31 mouse cellular contexts compared by ENCODE assay signal in genomic region chr3:127862479-127862878, GRCm38 (mm10). TPM values are rescaled to one million over a fixed set of nuclear protein-coding genes. Genes with fewer than 3 reads are reported as not detected.
DNase-seq lines count a peak whose midpoint lies in the region; ATAC-seq and TF ChIP-seq lines count a peak whose summit lies in the region.
"Had no signal": no experiment of that assay in that cellular context is flagged by ENCODE, and none has a peak within 500 bp of the region (broad histone marks: within the 10 kb centered on the region; RNA-seq: fewer than 3 reads in every experiment).

No protein-coding gene starts in this region.

- H3K9me3 ChIP-seq in stomach, postnatal 0 days (ENCODE audit: control insufficient read depth, low read length): no peaks in the 10 kb centered on the region
- no peaks in the 10 kb centered on the region for H3K9me3 ChIP-seq in forebrain, embryonic 16.5 days (ENCODE audit: control insufficient read depth, low read length)
- H3K9me3 ChIP-seq: forebrain, embryonic 13.5 days; heart, embryonic 12.5 days; limb, embryonic 10.5 days; limb, embryonic 15.5 days; liver, embryonic 13.5 days; midbrain, embryonic 10.5 days; midbrain, embryonic 15.5 days; neural tube, embryonic 15.5 days had no signal

- peak; percentile 80 for ATAC-seq in granulocyte monocyte progenitor cell, adult 5-6 weeks (replicated peaks; ENCODE audit: poor library complexity, severe bottlenecking)
- ATAC-seq in stomach, postnatal 0 days (ENCODE audit: low FRiP score, low TSS enrichment): no peak
- no peak for ATAC-seq in forebrain, embryonic 16.5 days
- ATAC-seq: activated CD4-positive, CD25-positive, alpha-beta regulatory T cell, adult 4 months; forebrain, embryonic 13.5 days; hindbrain, postnatal 0 days; midbrain, embryonic 15.5 days had no signal

- H3K27ac ChIP-seq in kidney, adult 2 months (ENCODE audit: insufficient read depth, low read depth, low read length): peak overlapping the region; percentile 28; the same call in 1 of the 2 replicates
- peak overlapping the region; percentile 24; the same call in 1 of the 2 replicates for H3K27ac ChIP-seq in stomach, postnatal 0 days (replicated peaks)
- no peak overlapping the region for H3K27ac ChIP-seq in forebrain, embryonic 16.5 days (ENCODE audit: low read length)
- H3K27ac ChIP-seq: forebrain, embryonic 13.5 days; hindbrain, embryonic 12.5 days; hindbrain, postnatal 0 days; limb, embryonic 10.5 days; limb, embryonic 15.5 days; liver, embryonic 13.5 days; macrophage; midbrain, embryonic 10.5 days; midbrain, embryonic 15.5 days; neural tube, embryonic 15.5 days had no signal

- TF ChIP-seq EP300 in stomach, postnatal 0 days (optimal IDR thresholded peaks at IDR 0.05): no peak

- H3K9ac ChIP-seq in stomach, postnatal 0 days (ENCODE audit: low read length): no peak overlapping the region
- no peak overlapping the region for H3K9ac ChIP-seq in forebrain, embryonic 16.5 days (replicated peaks; ENCODE audit: low read depth, low read length)
- H3K9ac ChIP-seq: forebrain, embryonic 13.5 days; heart, embryonic 12.5 days; hindbrain, embryonic 12.5 days; limb, embryonic 15.5 days; liver, embryonic 13.5 days; midbrain, embryonic 15.5 days; neural tube, embryonic 15.5 days had no signal

- intact Hi-C loops in left cerebral cortex, postnatal 14 days (cut with DNase I): no loop called here

- no peak for TF ChIP-seq POLR2A in kidney, adult 2 months (IDR thresholded peaks at IDR 0.05; ENCODE audit: low read depth, low read length)

- no peak overlapping the region for H3K4me3 ChIP-seq in kidney, adult 2 months (ENCODE audit: insufficient read depth, low read depth, low read length)
- no peak overlapping the region for H3K4me3 ChIP-seq in stomach, postnatal 0 days (ENCODE audit: low read depth, low read length)
- no peak overlapping the region for H3K4me3 ChIP-seq in forebrain, embryonic 16.5 days (replicated peaks; ENCODE audit: low read length)
- H3K4me3 ChIP-seq: forebrain, embryonic 13.5 days; heart, embryonic 12.5 days; hindbrain, embryonic 12.5 days; limb, embryonic 10.5 days; limb, embryonic 15.5 days; liver, embryonic 13.5 days; midbrain, embryonic 10.5 days; midbrain, embryonic 15.5 days; neural tube, embryonic 15.5 days had no signal

- no peak for DNase-seq in kidney, adult 2 months
- no peak for DNase-seq in kidney, postnatal 14 days
- peak; percentile 34 for DNase-seq in 416B (ENCODE audit: low read depth)
- DNase-seq in stomach, postnatal 0 days (ENCODE audit: low spot score): no peak
- no peak for DNase-seq in cerebellum, adult 8-10 months
- no peak for DNase-seq in left cerebral cortex, postnatal 14 days (ENCODE audit: low spot score in 2 of 2)
- DNase-seq: adrenal gland, adult 2 months; adrenal gland, postnatal 36 days; cerebellum, adult 2 months; cerebellum, postnatal 25 days; gastrocnemius, postnatal 25 days; heart, adult 18-20 months; heart, postnatal 10 days; layer of hippocampus, postnatal 36 days; liver, embryonic 13.5 days; lung, adult 18-20 months; lung, postnatal 10 days; spleen, adult 18-20 months had no signal

- 73% methylated on average over 4 of the region's 4 CpGs for WGBS in kidney, adult 2 months
- WGBS in stomach, postnatal 0 days: 52% methylated on average over 4 of the region's 4 CpGs
- WGBS in forebrain, embryonic 16.5 days: 72% methylated on average over 4 of the region's 4 CpGs

- H3K4me1 ChIP-seq in kidney, adult 2 months (ENCODE audit: control insufficient read depth, insufficient read depth, low read length): no peaks in the 10 kb centered on the region
- H3K4me1 ChIP-seq in stomach, postnatal 0 days (replicated peaks; ENCODE audit: control insufficient read depth, insufficient read depth): no peaks in the 10 kb centered on the region
- H3K4me1 ChIP-seq in forebrain, embryonic 16.5 days (replicated peaks; ENCODE audit: control insufficient read depth, insufficient read depth, low read length): no peaks in the 10 kb centered on the region
- H3K4me1 ChIP-seq: hindbrain, embryonic 12.5 days; limb, embryonic 10.5 days; midbrain, embryonic 15.5 days; neural tube, embryonic 15.5 days had no signal

- H3K27me3 ChIP-seq in kidney, adult 2 months (replicated peaks; ENCODE audit: control insufficient read depth, insufficient read depth, low read length): no peaks in the 10 kb centered on the region
- no peaks in the 10 kb centered on the region for H3K27me3 ChIP-seq in stomach, postnatal 0 days (ENCODE audit: control insufficient read depth, insufficient read depth, low read length)
- H3K27me3 ChIP-seq in forebrain, embryonic 16.5 days (replicated peaks; ENCODE audit: control insufficient read depth, insufficient read depth, low read length): 0 out of 2 replicates have a peak, but pooled peaks cover 2% of the 10 kb centered on the region
- H3K27me3 ChIP-seq: forebrain, embryonic 13.5 days; heart, embryonic 12.5 days; hindbrain, embryonic 12.5 days; limb, embryonic 15.5 days; liver, embryonic 13.5 days; midbrain, embryonic 15.5 days; neural tube, embryonic 15.5 days had no signal

- H3K4me2 ChIP-seq in stomach, postnatal 0 days (replicated peaks; ENCODE audit: low read depth): no peak overlapping the region
- H3K4me2 ChIP-seq in forebrain, embryonic 16.5 days (ENCODE audit: low read length): no peak overlapping the region
- H3K4me2 ChIP-seq: forebrain, embryonic 13.5 days; heart, embryonic 12.5 days; hindbrain, embryonic 12.5 days; limb, embryonic 15.5 days; liver, embryonic 13.5 days; midbrain, embryonic 15.5 days; neural tube, embryonic 15.5 days had no signal

- TF ChIP-seq CTCF in kidney, adult 2 months (conservative IDR thresholded peaks at IDR 0.05; ENCODE audit: insufficient read depth, insufficient read length, low read depth, low read length): no peak
- no peak for TF ChIP-seq CTCF in stomach, postnatal 0 days (IDR thresholded peaks at IDR 0.05; ENCODE audit: low read depth)

- H3K36me3 ChIP-seq in kidney, adult 2 months (ENCODE audit: control insufficient read depth, insufficient read depth, low read length): no peaks in the 10 kb centered on the region
- no peaks in the 10 kb centered on the region for H3K36me3 ChIP-seq in stomach, postnatal 0 days (ENCODE audit: control insufficient read depth, insufficient read depth, low read length)
- H3K36me3 ChIP-seq in forebrain, embryonic 16.5 days (ENCODE audit: control insufficient read depth, insufficient read depth): no peaks in the 10 kb centered on the region
- H3K36me3 ChIP-seq: heart, embryonic 12.5 days; hindbrain, embryonic 12.5 days; limb, embryonic 10.5 days; limb, embryonic 15.5 days; midbrain, embryonic 10.5 days; midbrain, embryonic 15.5 days; neural tube, embryonic 15.5 days had no signal

RNA-seq across cellular contexts. Expression of gene Ap1ar, which starts 25.2 kb away (rescaled TPM):
- polyA plus RNA-seq in kidney, adult 2 months (2012; rRNA removed): 36.7 and 37.1 TPM in 2 replicates
- total RNA-seq in granulocyte monocyte progenitor cell, adult 5-6 weeks (2014; fragmentation: Nextera tagmentation): 56.0 and 88.6 TPM in 2 replicates
- total RNA-seq in granulocyte monocyte progenitor cell, adult 5-6 weeks (2017): 57.4 and 59.7 TPM in 2 replicates
- 32.2 and 39.0 TPM in 2 replicates for polyA plus RNA-seq in stomach, postnatal 0 days (2015; fragmentation: Nextera tagmentation; extraction: Ambion mirVana)
- polyA plus RNA-seq in forebrain, embryonic 16.5 days (2015; fragmentation: Nextera tagmentation; extraction: Ambion mirVana): 83.0 and 83.1 TPM in 2 replicates
- total RNA-seq in left cerebral cortex, postnatal 14 days (2021): 10 to 100 TPM; 71.3 to 74.1 TPM

RNA-seq across cellular contexts. Expression of gene Fam241a, which starts 33.6 kb away (rescaled TPM):
- 2.4 and 3.6 TPM in 2 replicates for polyA plus RNA-seq in kidney, adult 2 months (2012; rRNA removed)
- total RNA-seq in granulocyte monocyte progenitor cell, adult 5-6 weeks (2014; fragmentation: Nextera tagmentation): 16.4 and 18.0 TPM in 2 replicates
- 20.0 and 28.2 TPM in 2 replicates for total RNA-seq in granulocyte monocyte progenitor cell, adult 5-6 weeks (2017)
- 27.3 and 28.8 TPM in 2 replicates for polyA plus RNA-seq in stomach, postnatal 0 days (2015; fragmentation: Nextera tagmentation; extraction: Ambion mirVana)
- polyA plus RNA-seq in forebrain, embryonic 16.5 days (2015; fragmentation: Nextera tagmentation; extraction: Ambion mirVana): 10.2 and 10.5 TPM in 2 replicates
- 1 to 10 TPM; 4.2 to 4.8 TPM for total RNA-seq in left cerebral cortex, postnatal 14 days (2021)
